11 mouse cellular contexts compared by ENCODE assay signal in genomic region chr8:11098790-11099590, GRCm38 (mm10).
DNase-seq lines count a peak whose midpoint lies in the region; ATAC-seq and TF ChIP-seq lines count a peak whose summit lies in the region.
"Had no signal": no experiment of that assay in that cellular context is flagged by ENCODE, and none has a peak within 500 bp of the region (broad histone marks: within the 10 kb centered on the region; RNA-seq: fewer than 3 reads in every experiment).

No protein-coding gene starts in this region.

- peak overlapping the region; percentile 36 for H3K27ac ChIP-seq in heart, postnatal 0 days (ENCODE audit: low read depth)
- peak overlapping the region; percentile 44 for H3K27ac ChIP-seq in brown adipose tissue, adult 24 weeks (replicated peaks; ENCODE audit: low read depth, low read length)
- H3K27ac ChIP-seq in limb, embryonic 10.5 days: peak overlapping the region; percentile 77
- H3K27ac ChIP-seq: liver, embryonic 15.5 days; midbrain, embryonic 12.5 days had no signal

- H3K4me2 ChIP-seq in heart, postnatal 0 days (ENCODE audit: low read depth, low read length): no peak overlapping the region
- H3K4me2 ChIP-seq: liver, embryonic 15.5 days; midbrain, embryonic 12.5 days had no signal

- H3K9me3 ChIP-seq in heart, postnatal 0 days (replicated peaks; ENCODE audit: control insufficient read depth, low read length): no peaks in the 10 kb centered on the region
- H3K9me3 ChIP-seq in limb, embryonic 10.5 days (replicated peaks): no peaks in the 10 kb centered on the region
- H3K9me3 ChIP-seq: liver, embryonic 15.5 days; midbrain, embryonic 12.5 days had no signal

- no peak for DNase-seq in heart, postnatal 0 days (ENCODE audit: low spot score)
- DNase-seq in heart, postnatal 25 days (ENCODE audit: low spot score): no peak
- DNase-seq in Muller cell, postnatal 12 days (ENCODE audit: inconsistent ontology term): peak; percentile 6
- DNase-seq in limb, embryonic 10.5 days (ENCODE audit: low spot score): no peak
- DNase-seq in right cerebral cortex, adult 18-20 months: no peak
- no peak for DNase-seq in gastrocnemius, adult 8-10 months (ENCODE audit: low spot score in 2 of 2)
- DNase-seq in kidney, postnatal 14 days: no peak
- DNase-seq: retina, postnatal 1 day had no signal

- no peaks in the 10 kb centered on the region for H3K36me3 ChIP-seq in heart, postnatal 0 days (replicated peaks; ENCODE audit: control insufficient read depth, insufficient read depth, low read length)
- no peaks in the 10 kb centered on the region for H3K36me3 ChIP-seq in limb, embryonic 10.5 days
- H3K36me3 ChIP-seq: liver, embryonic 15.5 days; midbrain, embryonic 12.5 days had no signal

- TF ChIP-seq EP300 in heart, postnatal 0 days (IDR thresholded peaks at IDR 0.05; ENCODE audit: low read depth): no peak

- H3K9ac ChIP-seq in heart, postnatal 0 days (replicated peaks; ENCODE audit: low read depth, low read length): no peak overlapping the region
- H3K9ac ChIP-seq: liver, embryonic 15.5 days; midbrain, embryonic 12.5 days had no signal

- no peak overlapping the region for H3K4me3 ChIP-seq in heart, postnatal 0 days (ENCODE audit: low read depth, low read length)
- H3K4me3 ChIP-seq in brown adipose tissue, adult 24 weeks (ENCODE audit: insufficient read depth, low read depth, low read length): no peak overlapping the region
- no peak overlapping the region for H3K4me3 ChIP-seq in limb, embryonic 10.5 days
- H3K4me3 ChIP-seq: liver, embryonic 15.5 days; midbrain, embryonic 12.5 days had no signal

- no peak for ATAC-seq in heart, postnatal 0 days (ENCODE audit: insufficient read depth, low read depth)

- peaks cover 7% of the 10 kb centered on the region for H3K4me1 ChIP-seq in heart, postnatal 0 days (ENCODE audit: control insufficient read depth, insufficient read depth)
- no peaks in the 10 kb centered on the region for H3K4me1 ChIP-seq in brown adipose tissue, adult 24 weeks (ENCODE audit: control insufficient read depth, insufficient read depth, insufficient read length, low read length)
- H3K4me1 ChIP-seq in limb, embryonic 10.5 days: peaks cover 30% of the 10 kb centered on the region
- H3K4me1 ChIP-seq: liver, embryonic 15.5 days had no signal

- intact Hi-C loops in heart, postnatal 25 days (cut with DNase I): loop anchor here (5.0 kb wide), 2 partner anchors 72 to 73 kb away; no protein-coding TSS in a partner anchor

- TF ChIP-seq CTCF in heart, postnatal 0 days (IDR thresholded peaks at IDR 0.05; ENCODE audit: low read depth): no peak

- no peaks in the 10 kb centered on the region for H3K27me3 ChIP-seq in heart, postnatal 0 days (ENCODE audit: control insufficient read depth, insufficient read depth, low read length)
- no peaks in the 10 kb centered on the region for H3K27me3 ChIP-seq in limb, embryonic 10.5 days (ENCODE audit: low read depth, poor library complexity, severe bottlenecking)
- H3K27me3 ChIP-seq: midbrain, embryonic 12.5 days had no signal

- 73% methylated on average over 11 of the region's 11 CpGs for WGBS in heart, postnatal 0 days
- 82% methylated on average over 11 of the region's 11 CpGs for WGBS in limb, embryonic 10.5 days
